Mouse (Mus musculus) adrenal gland, postnatal 25 days (tissue): Measurements from ENCODE around the gene Pcdh11x. TPM values are rescaled to one million over a fixed set of nuclear protein-coding genes. Genes with fewer than 3 reads are reported as not detected.

Source experiments
- total RNA-seq: library from RNA; stranded (reverse); gene quantifications from 2 replicates; pipeline ENCODE4 v1.2.3, GENCODE M21; 2021

The Pcdh11x gene
- total RNA-seq, 1 experiment from 2014 or later: 0.06 TPM

Other genes with a start within 250 kb of the Pcdh11x start
- not detected in 2 replicates for gene H2afb3, start 22.8 kb downstream of the Pcdh11x start, total RNA-seq